Mouse (Mus musculus) common myeloid progenitor, adult 5-6 weeks (primary cell): ENCODE results near the gene Rraga. TPM values are rescaled to one million over a fixed set of nuclear protein-coding genes. Genes with fewer than 3 reads are reported as not detected.
"Not testable (repeated sequence)": the region's sequence is repeated elsewhere in the genome, so short reads cannot be mapped to it uniquely, and the experiment has no call there.

Source experiments
- ATAC-seq: replicated peaks from 2 replicates; pipeline ENCODE4 v1.8.0; 2016; ENCODE audit warnings: low read depth, mild to moderate bottlenecking, moderate TSS enrichment, inconsistent platforms; ENCODE audit not compliant: poor library complexity, severe bottlenecking
- total RNA-seq: library from RNA; stranded (forward); fragments of 200-1000, 187-1606 nt; gene quantifications from 2 replicates; pipeline ENCODE4 v1.2.3, GENCODE M21; 2017

Gene Rraga
- total RNA-seq, 1 experiment from 2014 or later = 14.3 TPM

GRCm38 (mm10) chr4:86580591-86580990 is 5.1 kb downstream of the Rraga start:
- ATAC-seq = no peak

- 0 out of 2 replicates have a peak, but pooled peaks have one; percentile 52 for ATAC-seq
These were observed 12.8 kb downstream of the Rraga start for GRCm38 (mm10) chr4:86588236-86588635.

GRCm38 (mm10) chr4:86591304-86591703 is 15.8 kb downstream of the Rraga start:
- ATAC-seq = no peak

GRCm38 (mm10) chr4:86611524-86612288 is 36.2 kb downstream of the Rraga start, which contains the start of gene Haus6:
Haus6 (minus strand) TSS chr4:86612055.
- ATAC-seq = peak; percentile 99

- no peak for ATAC-seq
These were observed 36.8 kb downstream of the Rraga start for GRCm38 (mm10) chr4:86612289-86612620.

- no peak for ATAC-seq
These were observed 45.0 kb downstream of the Rraga start for GRCm38 (mm10) chr4:86620506-86620905.

- ATAC-seq = no peak
These were observed 46.6 kb downstream of the Rraga start for GRCm38 (mm10) chr4:86622116-86622515.

- not testable (repeated sequence) for ATAC-seq
These were observed 47.1 kb downstream of the Rraga start for GRCm38 (mm10) chr4:86622532-86622931.

- ATAC-seq = no peak
These were observed 50.0 kb downstream of the Rraga start for GRCm38 (mm10) chr4:86625463-86625862.

- ATAC-seq = not testable (repeated sequence)
These were observed 51.0 kb downstream of the Rraga start for GRCm38 (mm10) chr4:86626496-86626895.

Other genes with a start within 250 kb of the Rraga start
- not detected in 2 replicates for gene Saxo1, start 17.3 kb upstream of the Rraga start, total RNA-seq
- 35.6 and 39.3 TPM in 2 replicates for gene Haus6, start 36.4 kb downstream of the Rraga start, total RNA-seq
- gene Plin2, start 94.4 kb downstream of the Rraga start, total RNA-seq = 55.0 and 80.2 TPM in 2 replicates
- 29.9 and 31.7 TPM in 2 replicates for gene Dennd4c, start 172.9 kb downstream of the Rraga start, total RNA-seq